In genomic region chr12:81126842-81127241, GRCm38 (mm10) we compare ENCODE assay signal across 30 mouse cellular contexts.
"Had no signal": no experiment of that assay in that cellular context is flagged by ENCODE, and none has a peak within 500 bp of the region (broad histone marks: within the 10 kb centered on the region; RNA-seq: fewer than 3 reads in every experiment).

No protein-coding gene starts in this region.

- H3K36me3 ChIP-seq: limb, embryonic 10.5 days; limb, embryonic 12.5 days; limb, embryonic 13.5 days; limb, embryonic 15.5 days; liver, embryonic 13.5 days; liver, embryonic 15.5 days; lung, embryonic 15.5 days; midbrain, embryonic 10.5 days; midbrain, embryonic 12.5 days; midbrain, embryonic 13.5 days; midbrain, embryonic 15.5 days; neural tube, embryonic 12.5 days; neural tube, embryonic 13.5 days had no signal

- ATAC-seq: lung, postnatal 0 days; midbrain, embryonic 13.5 days; midbrain, embryonic 15.5 days; midbrain, embryonic 16.5 days had no signal

- H3K9me3 ChIP-seq: limb, embryonic 10.5 days; limb, embryonic 12.5 days; limb, embryonic 13.5 days; limb, embryonic 15.5 days; liver, embryonic 13.5 days; liver, embryonic 15.5 days; lung, embryonic 15.5 days; megakaryocyte, embryonic 14.5 days; midbrain, embryonic 10.5 days; midbrain, embryonic 12.5 days; midbrain, embryonic 13.5 days; midbrain, embryonic 15.5 days; neural tube, embryonic 12.5 days; neural tube, embryonic 13.5 days had no signal

- H3K4me3 ChIP-seq: left cerebral cortex, adult 2 months; limb, embryonic 10.5 days; limb, embryonic 12.5 days; limb, embryonic 13.5 days; limb, embryonic 15.5 days; liver, embryonic 13.5 days; liver, embryonic 15.5 days; lung, embryonic 15.5 days; megakaryocyte, embryonic 14.5 days; midbrain, embryonic 10.5 days; midbrain, embryonic 12.5 days; midbrain, embryonic 13.5 days; midbrain, embryonic 15.5 days; myocyte; neural tube, embryonic 12.5 days; neural tube, embryonic 13.5 days had no signal

- H3K27me3 ChIP-seq: limb, embryonic 12.5 days; limb, embryonic 13.5 days; limb, embryonic 15.5 days; liver, embryonic 13.5 days; liver, embryonic 15.5 days; lung, embryonic 15.5 days; megakaryocyte, embryonic 14.5 days; midbrain, embryonic 12.5 days; midbrain, embryonic 13.5 days; midbrain, embryonic 15.5 days; neural tube, embryonic 12.5 days; neural tube, embryonic 13.5 days had no signal

- H3K4me2 ChIP-seq: limb, embryonic 12.5 days; limb, embryonic 13.5 days; limb, embryonic 15.5 days; liver, embryonic 13.5 days; liver, embryonic 15.5 days; lung, embryonic 14.5 days; lung, embryonic 15.5 days; midbrain, embryonic 11.5 days; midbrain, embryonic 12.5 days; midbrain, embryonic 13.5 days; midbrain, embryonic 15.5 days; neural tube, embryonic 12.5 days; neural tube, embryonic 13.5 days had no signal

- DNase-seq: left cerebral cortex, postnatal 4 days; liver, embryonic 13.5 days; lung, adult 18-20 months; lung, adult 2 months; lung, embryonic 14.5 days; lung, postnatal 10 days; lung, postnatal 14 days; lung, postnatal 36 days; lung, postnatal 4 days; midbrain, embryonic 14.5 days had no signal

- H3K9ac ChIP-seq: limb, embryonic 12.5 days; limb, embryonic 13.5 days; limb, embryonic 15.5 days; liver, embryonic 13.5 days; liver, embryonic 14.5 days; liver, embryonic 15.5 days; lung, embryonic 14.5 days; lung, embryonic 15.5 days; midbrain, embryonic 12.5 days; midbrain, embryonic 13.5 days; midbrain, embryonic 15.5 days; neural tube, embryonic 12.5 days; neural tube, embryonic 13.5 days had no signal

- H3K27ac ChIP-seq: left cerebral cortex, adult 2 months; limb, embryonic 10.5 days; limb, embryonic 12.5 days; limb, embryonic 13.5 days; limb, embryonic 15.5 days; liver, embryonic 13.5 days; liver, embryonic 14.5 days; liver, embryonic 15.5 days; lung, embryonic 15.5 days; macrophage; midbrain, embryonic 10.5 days; midbrain, embryonic 12.5 days; midbrain, embryonic 13.5 days; midbrain, embryonic 15.5 days; neural tube, embryonic 12.5 days; neural tube, embryonic 13.5 days had no signal

- H3K4me1 ChIP-seq: limb, embryonic 10.5 days; limb, embryonic 12.5 days; limb, embryonic 13.5 days; limb, embryonic 15.5 days; liver, embryonic 13.5 days; liver, embryonic 15.5 days; lung, embryonic 15.5 days; megakaryocyte, embryonic 14.5 days; midbrain, embryonic 10.5 days; midbrain, embryonic 12.5 days; midbrain, embryonic 13.5 days; midbrain, embryonic 15.5 days; neural tube, embryonic 12.5 days; neural tube, embryonic 13.5 days had no signal
